Mouse (Mus musculus) cerebellum, adult 2 months (tissue): Measurements from ENCODE around the gene Lrriq3. TPM values are rescaled to one million over a fixed set of nuclear protein-coding genes. Genes with fewer than 3 reads are reported as not detected.

Experiments
- DNase-seq, 2 experiments: peaks; one replicate each; pipeline ENCODE4 v3.0.0; 2021
- H3K27ac ChIP-seq: fragments of 200-500 bp; 2 replicates; pipeline ENCODE4 v1.5.1; 2012; ENCODE audit warnings: low read length, control low read depth, inconsistent platforms; ENCODE audit not compliant: insufficient read depth
- H3K27me3 ChIP-seq: fragments of 200-500 bp; 2 replicates; pipeline ENCODE4 v1.6.1; 2012; ENCODE audit warnings: inconsistent platforms, mild to moderate bottlenecking, low read length, moderate library complexity; ENCODE audit not compliant: control insufficient read depth, insufficient read depth
- H3K4me1 ChIP-seq: fragments of 200-500 bp; 2 replicates; pipeline ENCODE4 v1.6.1; 2011; ENCODE audit warnings: low read length; ENCODE audit not compliant: control insufficient read depth, insufficient read depth
- H3K4me3 ChIP-seq: fragments of 200-500 bp; replicated peaks from 2 replicates; pipeline ENCODE3; 2011; ENCODE audit warnings: mild to moderate bottlenecking, low read depth, low read length, control low read depth; ENCODE audit not compliant: insufficient read depth
- CTCF ChIP-seq: fragments of 200-500 bp; IDR thresholded peaks from 2 replicates; pipeline ENCODE4 v1.5.1; 2011; ENCODE audit warnings: low read depth, mild to moderate bottlenecking, control low read depth, low read length, moderate library complexity, borderline replicate concordance; ENCODE audit not compliant: insufficient read depth
- POLR2A ChIP-seq: fragments of 200-500 bp; IDR thresholded peaks from 2 replicates; pipeline ENCODE4 v1.6.1; 2011; ENCODE audit warnings: low read length, control low read depth, borderline replicate concordance; ENCODE audit not compliant: insufficient read depth
- WGBS: fragments of 180-500 bp; shearing (Covaris S2); methylation state at CpG from one replicate; pipeline ENCODE4 v1.1.7; 2018; 5-methylcytosine and 5-hydroxymethylcytosine counted together
- polyA plus RNA-seq: library from polyadenylated mRNA; depleted of rRNA; stranded (reverse); fragments of >200 nt; gene quantifications from 2 replicates; pipeline ENCODE4 v1.2.3, GENCODE M21; 2012; rRNA removed

Gene Lrriq3
- polyA plus RNA-seq, 1 experiment: 0.49 TPM

GRCm38 (mm10) chr3:155180303-155180902 lies 87.2 kb downstream of the Lrriq3 start:
- DNase-seq: no peak
- H3K27ac ChIP-seq: no peak overlapping the region
- H3K4me3 ChIP-seq: no peak overlapping the region
- H3K4me1 ChIP-seq: no peaks in the 10 kb centered on the region
- WGBS: 72% methylated on average over 3 of the region's 3 CpGs
- no peak for TF ChIP-seq CTCF
- H3K27me3 ChIP-seq: no peaks in the 10 kb centered on the region

GRCm38 (mm10) chr3:155186456-155186855 lies 93.2 kb downstream of the Lrriq3 start:
- Histone ChIP-seq H3K4me3 (no peak overlapping the region), H3K27ac (no peak overlapping the region), H3K4me1 (no peaks in the 10 kb centered on the region), H3K27me3 (no peaks in the 10 kb centered on the region)
- DNase-seq: no peak
- 81% methylated on average over 2 of the region's 2 CpGs for WGBS
- no peak for TF ChIP-seq POLR2A
- TF ChIP-seq CTCF: no peak

GRCm38 (mm10) chr3:155188857-155189256 lies 95.6 kb downstream of the Lrriq3 start:
- TF ChIP-seq POLR2A (no peak), CTCF (no peak)
- Histone ChIP-seq H3K27me3 (no peaks in the 10 kb centered on the region), H3K4me1 (no peaks in the 10 kb centered on the region), H3K27ac (no peak overlapping the region), H3K4me3 (no peak overlapping the region)
- DNase-seq: no peak
- WGBS: 18% methylated on average over 2 of the region's 2 CpGs

- Histone ChIP-seq H3K27ac (no peak overlapping the region), H3K4me3 (no peak overlapping the region), H3K4me1 (no peaks in the 10 kb centered on the region), H3K27me3 (no peaks in the 10 kb centered on the region)
- TF ChIP-seq POLR2A: no peak
- TF ChIP-seq CTCF: peak; percentile 50; the same call in 1 of the 2 replicates
- whole genome bisulfite sequencing: 4% methylated on average over 1 of the region's 1 CpGs
- peak in 1 of 2 experiments; percentile 7 for DNase-seq
Observed at GRCm38 (mm10) chr3:155234919-155235318, 141.7 kb downstream of the Lrriq3 start.

GRCm38 (mm10) chr3:155235502-155235901 lies 142.3 kb downstream of the Lrriq3 start:
- TF ChIP-seq POLR2A: no peak
- TF ChIP-seq CTCF: no peak
- no peak for DNase-seq
- Histone ChIP-seq H3K4me1 (no peaks in the 10 kb centered on the region), H3K4me3 (no peak overlapping the region), H3K27ac (no peak overlapping the region), H3K27me3 (no peaks in the 10 kb centered on the region)

Other genes with a start within 250 kb of the Lrriq3 start
- 0.10 TPM in 1 of 2 replicates, not detected in the other for gene Tnni3k, start 38.0 kb upstream of the Lrriq3 start, polyA plus RNA-seq
- 26.5 and 28.9 TPM in 2 replicates for gene Fpgt, start within 50 bp of the Lrriq3 start, polyA plus RNA-seq